Mouse (Mus musculus) thymus, postnatal 0 days (tissue): ENCODE measurements around the gene Sigirr. TPM values are rescaled to one million over a fixed set of nuclear protein-coding genes. Genes with fewer than 3 reads are reported as not detected.

Experiments used
- DNase-seq: peaks from one replicate; pipeline ENCODE4 v3.0.0-alpha.2; 2015; ENCODE audit warnings: low spot score
- polyA plus RNA-seq: library from polyadenylated mRNA; unstranded; fragments of >200 nt; fragmentation: Nextera tagmentation; extraction: Ambion mirVana; gene quantifications from 2 replicates; pipeline ENCODE4 v1.2.1, GENCODE M21; 2015

Gene Sigirr
- 45.9 and 51.9 TPM in 2 replicates for polyA plus RNA-seq

- peak; percentile 74 for DNase-seq
Observed at GRCm38 (mm10) chr7:141099911-141100691, at the start of gene Sigirr. Gene Sigirr (minus strand): TSS chr7:141100572.

- no peak for DNase-seq
Observed at GRCm38 (mm10) chr7:141148639-141149038, 48.3 kb upstream of the Sigirr start.

GRCm38 (mm10) chr7:141147044-141147443 is 46.7 kb upstream of the Sigirr start:
- no peak for DNase-seq

DNA sequence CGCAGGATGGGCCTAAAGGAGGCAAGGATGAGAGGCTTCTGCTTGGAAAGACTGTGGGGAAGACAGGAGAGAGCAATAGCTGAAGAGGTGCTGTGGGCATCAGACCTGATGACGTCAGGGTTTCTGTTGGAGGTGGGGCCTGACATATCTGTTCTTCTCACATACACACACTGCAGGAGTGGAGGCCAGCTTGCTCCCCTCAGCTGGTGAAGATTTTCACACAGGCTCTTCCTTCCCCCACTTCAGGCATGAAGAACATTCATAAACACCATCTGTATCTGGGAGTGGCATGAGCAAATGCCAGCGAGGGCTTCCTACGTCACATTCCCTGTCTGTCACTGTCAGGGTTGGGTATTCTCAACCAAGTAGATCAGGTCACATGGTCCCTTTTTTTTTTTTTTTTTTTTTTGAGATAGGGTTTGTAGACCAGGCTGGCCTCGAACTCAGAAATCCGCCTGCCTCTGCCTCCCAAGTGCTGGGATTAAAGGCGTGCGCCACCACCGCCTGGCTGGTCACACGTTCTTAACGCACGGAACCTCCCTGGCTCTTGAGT is 45.7 kb upstream of the Sigirr start:
- DNase-seq: no peak

- DNase-seq: no peak
Observed at GRCm38 (mm10) chr7:141145403-141145802, 45.0 kb upstream of the Sigirr start.

DNA sequence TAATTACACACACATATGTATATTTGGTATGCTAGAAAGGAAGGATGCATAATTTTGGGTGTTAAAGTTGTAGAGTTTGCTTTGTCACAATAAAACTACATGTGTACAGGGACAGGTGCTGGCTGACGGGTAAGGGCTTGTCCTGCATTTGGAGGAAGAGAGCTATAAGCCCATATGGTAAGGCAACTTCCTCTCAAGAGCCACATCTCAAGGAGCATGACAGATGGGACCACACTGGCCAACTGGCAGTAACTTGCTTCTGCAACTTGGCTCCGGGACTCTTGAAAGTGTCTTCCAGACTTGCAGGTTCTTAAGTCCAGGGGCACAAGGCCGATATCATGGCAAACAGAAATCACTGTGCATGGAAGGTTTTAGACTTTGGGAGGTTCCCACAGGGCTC is 44.3 kb upstream of the Sigirr start:
- DNase-seq: no peak

DNA sequence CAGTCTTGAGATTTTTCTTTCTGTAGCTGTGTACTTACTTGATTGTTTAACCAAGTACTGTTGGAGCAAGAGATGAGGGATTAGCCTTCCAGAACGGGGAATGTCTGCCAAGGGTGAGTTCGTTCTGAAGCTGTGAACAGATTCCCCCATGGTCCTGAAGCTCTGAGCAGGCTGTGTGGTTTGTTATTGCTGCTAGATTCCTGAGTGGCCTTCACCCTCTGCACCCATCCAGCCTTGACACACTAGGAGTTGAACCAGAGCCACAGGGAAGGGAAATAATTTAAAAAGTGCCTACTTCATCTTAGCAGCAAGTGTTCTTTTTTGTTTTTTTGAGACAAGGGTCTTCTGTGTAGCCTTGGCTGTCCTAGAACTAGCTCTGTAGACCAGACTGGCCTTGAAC is 43.5 kb upstream of the Sigirr start:
- DNase-seq: no peak

DNA sequence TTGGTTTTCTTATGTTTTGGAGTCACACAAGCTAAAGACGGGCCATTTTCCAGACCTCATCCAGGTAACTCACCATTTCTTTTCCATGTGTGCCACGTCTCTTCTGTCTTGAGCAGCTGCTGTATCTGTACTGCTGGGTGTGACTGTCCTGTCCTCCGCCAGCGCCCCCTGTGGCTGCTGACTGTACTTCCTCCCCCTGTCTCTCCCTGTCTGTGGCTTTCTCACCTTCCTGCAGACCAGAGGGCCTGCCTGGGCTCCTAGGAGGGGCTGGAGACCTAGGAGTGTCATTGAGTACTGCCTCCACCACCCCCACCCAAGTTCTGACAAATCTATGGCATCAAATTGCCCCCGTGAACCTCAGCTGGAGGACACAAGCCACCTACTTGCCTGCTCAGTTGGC is 42.7 kb upstream of the Sigirr start:
- peak; percentile 64 for DNase-seq

- no peak for DNase-seq
Observed at GRCm38 (mm10) chr7:141141326-141141725, 41.0 kb upstream of the Sigirr start.

- no peak for DNase-seq
Observed at GRCm38 (mm10) chr7:141131904-141132755, 31.8 kb upstream of the Sigirr start.

- peak; percentile 88 for DNase-seq
Observed at GRCm38 (mm10) chr7:141131024-141131820, 30.9 kb upstream of the Sigirr start.

GRCm38 (mm10) chr7:141123517-141123856 is 23.1 kb upstream of the Sigirr start:
- DNase-seq: no peak

GRCm38 (mm10) chr7:141122689-141123516 is 22.5 kb upstream of the Sigirr start:
- DNase-seq: peak; percentile 84

DNA sequence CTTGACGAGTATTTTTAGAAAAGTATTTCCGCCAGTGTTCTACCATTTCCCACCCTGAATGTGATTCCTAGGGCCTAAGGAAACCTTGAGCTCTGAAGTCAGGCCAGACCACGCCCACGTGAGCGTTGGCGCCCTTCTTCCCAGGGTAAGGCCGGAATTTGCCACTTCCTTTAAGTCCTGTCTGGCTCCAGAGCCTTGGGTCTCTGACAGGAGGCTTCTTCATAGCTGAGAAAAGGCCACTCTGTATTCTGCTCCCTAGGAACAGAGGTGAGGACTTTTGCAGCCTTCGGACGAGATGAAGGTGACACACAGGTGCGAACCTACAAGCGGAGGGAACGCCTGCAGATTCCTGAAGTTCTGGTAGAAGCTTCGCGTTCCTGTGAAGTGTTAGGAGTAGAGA is 21.9 kb upstream of the Sigirr start, which contains the start of gene Ptdss2:
Ptdss2 (plus strand) TSS at position 138 of the 400 bp plus-strand sequence.
- no peak for DNase-seq

GRCm38 (mm10) chr7:141121051-141121531 is 20.7 kb upstream of the Sigirr start:
- DNase-seq: no peak

DNA sequence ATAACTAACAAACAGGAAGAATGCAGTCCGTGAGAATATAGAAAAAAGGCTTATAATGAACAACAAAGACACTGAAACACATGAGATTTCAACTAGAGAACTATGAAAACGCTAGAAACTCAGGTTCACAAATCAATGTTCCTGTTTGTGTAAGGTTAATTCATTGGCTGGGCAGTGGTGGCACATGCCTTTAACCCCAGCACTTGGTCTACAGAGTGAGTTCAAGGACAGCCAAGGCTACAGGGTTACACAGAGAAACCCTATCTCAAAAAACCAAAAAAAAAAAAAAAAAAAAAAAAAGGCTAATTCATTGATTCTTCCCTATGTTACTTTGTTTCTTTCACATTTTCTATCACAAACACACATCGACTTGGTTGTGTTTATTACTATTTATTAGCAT is 20.2 kb upstream of the Sigirr start:
- no peak for DNase-seq

GRCm38 (mm10) chr7:141119487-141119886 is 19.1 kb upstream of the Sigirr start:
- no peak for DNase-seq

GRCm38 (mm10) chr7:141117636-141118035 is 17.3 kb upstream of the Sigirr start, which contains the start of gene Ano9:
Gene Ano9 (minus strand): TSS chr7:141117806.
- DNase-seq: no peak

GRCm38 (mm10) chr7:141115874-141116273 is 15.5 kb upstream of the Sigirr start:
- DNase-seq: no peak

DNA sequence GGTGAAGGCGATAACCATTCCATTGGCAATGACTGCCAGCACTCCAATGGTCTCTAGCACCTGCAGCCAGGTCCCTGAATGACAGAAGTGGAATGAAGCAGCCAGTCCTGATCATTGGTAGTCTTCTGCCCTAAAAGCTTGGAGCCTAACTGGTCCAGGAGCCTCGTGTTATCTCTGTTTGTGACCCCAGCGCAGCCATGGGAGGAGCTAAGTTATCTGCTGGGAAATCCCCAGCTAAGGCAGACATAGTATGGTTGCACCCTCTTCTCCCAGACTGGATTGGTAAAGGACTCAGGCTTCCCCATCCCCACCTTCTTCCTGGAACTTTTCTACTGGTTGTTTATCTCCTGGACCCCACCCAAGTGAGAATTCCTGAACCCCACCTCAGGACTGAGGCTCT is 2.8 kb upstream of the Sigirr start:
- no peak for DNase-seq
